Mouse (Mus musculus) lung, embryonic 16.5 days (tissue): ENCODE results near the gene Reck. TPM values are rescaled to one million over a fixed set of nuclear protein-coding genes. Genes with fewer than 3 reads are reported as not detected.

Source experiments
- ATAC-seq: fragments of 200-750 bp; cut with Nextera tagmentation; 2 replicates; pipeline ENCODE4 v1.8.0; 2017; ENCODE audit warnings: low read depth, mild to moderate bottlenecking, moderate library complexity
- H3K27ac ChIP-seq: fragments of 300-500 bp; sonication (generic); 2 replicates; pipeline ENCODE4 v1.5.1; 2014; ENCODE audit warnings: mild to moderate bottlenecking, control low read depth, low read length
- H3K27me3 ChIP-seq: fragments of 300-500 bp; sonication (generic); 2 replicates; pipeline ENCODE4 v1.6.1; 2014; ENCODE audit warnings: low read depth, low read length, mixed read lengths; ENCODE audit not compliant: control insufficient read depth, insufficient read depth
- H3K36me3 ChIP-seq: fragments of 300-500 bp; sonication (generic); 2 replicates; pipeline ENCODE4 v1.6.1; 2014; ENCODE audit warnings: low read length; ENCODE audit not compliant: control insufficient read depth, insufficient read depth
- H3K4me1 ChIP-seq: fragments of 300-500 bp; sonication (generic); replicated peaks from 2 replicates; pipeline ENCODE4 v1.6.1; 2014; ENCODE audit warnings: low read length, mixed read lengths; ENCODE audit not compliant: control insufficient read depth, insufficient read depth
- H3K4me2 ChIP-seq: fragments of 300-500 bp; sonication (generic); 2 replicates; pipeline ENCODE4 v1.6.1; 2014; ENCODE audit warnings: low read depth, low read length, control low read depth
- H3K4me3 ChIP-seq: fragments of 300-500 bp; sonication (generic); 2 replicates; pipeline ENCODE4 v1.5.1; 2014; ENCODE audit warnings: mild to moderate bottlenecking, low read length, control low read depth
- H3K9ac ChIP-seq: fragments of 300-500 bp; sonication (generic); 2 replicates; pipeline ENCODE4 v1.6.1; 2014; ENCODE audit warnings: low read length, control low read depth
- H3K9me3 ChIP-seq: fragments of 300-500 bp; sonication (generic); 2 replicates; pipeline ENCODE4 v1.6.1; 2016; ENCODE audit warnings: low read length; ENCODE audit not compliant: control insufficient read depth
- WGBS: fragments of 180-500 bp; shearing (Covaris S2); extraction: QIAGEN DNeasy Blood & Tissue Kit; methylation state at CpG from one replicate; pipeline ENCODE4 v1.1.7; 2014; 5-methylcytosine and 5-hydroxymethylcytosine counted together
- polyA plus RNA-seq: library from polyadenylated mRNA; unstranded; fragments of >200 nt; fragmentation: Nextera tagmentation; extraction: Ambion mirVana; gene quantifications from 2 replicates; pipeline ENCODE4 v1.2.1, GENCODE M21; 2015

The Reck gene
- polyA plus RNA-seq, 1 experiment from 2014 or later, result 24.1 TPM

DNA sequence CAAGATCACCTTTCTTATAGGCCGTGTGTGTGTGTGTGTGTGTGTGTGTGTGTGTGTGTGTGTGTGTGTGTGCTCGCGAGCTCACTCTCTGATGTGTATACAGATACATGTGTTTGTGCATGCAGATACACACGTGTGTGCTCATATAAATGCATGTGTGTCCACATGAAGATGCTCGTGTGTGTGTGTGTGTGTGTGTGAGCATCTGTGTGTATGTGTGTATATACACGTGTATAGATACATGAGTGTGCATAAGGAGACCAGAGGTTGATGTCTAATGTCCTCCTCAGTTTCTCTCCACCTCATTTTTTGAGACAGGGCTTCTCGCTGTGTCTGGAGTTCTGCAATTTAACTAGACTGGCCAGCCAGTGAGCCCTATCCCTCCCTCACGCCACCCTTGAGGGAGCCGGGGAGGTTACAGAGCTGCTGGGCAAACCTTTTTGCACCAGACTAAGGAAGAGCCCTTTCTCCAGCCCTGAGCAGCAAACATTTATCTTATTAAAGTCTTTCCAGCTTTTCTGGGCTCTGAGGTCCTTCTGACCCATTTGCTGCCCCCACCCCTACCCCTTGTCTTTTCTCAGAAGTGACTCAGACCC, 96.3 kb downstream of the Reck start:
- H3K4me3 ChIP-seq, result no peak overlapping the region; the same call in 1 of the 2 replicates
- peak overlapping the region; percentile 88 for H3K27ac ChIP-seq
- peaks cover 15% of the 10 kb centered on the region for H3K4me1 ChIP-seq
- H3K36me3 ChIP-seq, result no peaks in the 10 kb centered on the region
- peak overlapping the region; percentile 49 for H3K9ac ChIP-seq
- ATAC-seq, result peak; percentile 29
- H3K9me3 ChIP-seq, result no peaks in the 10 kb centered on the region
- WGBS, result 49% methylated on average over 9 of the region's 9 CpGs
- H3K27me3 ChIP-seq, result no peaks in the 10 kb centered on the region
- peak overlapping the region; percentile 48 for H3K4me2 ChIP-seq

DNA sequence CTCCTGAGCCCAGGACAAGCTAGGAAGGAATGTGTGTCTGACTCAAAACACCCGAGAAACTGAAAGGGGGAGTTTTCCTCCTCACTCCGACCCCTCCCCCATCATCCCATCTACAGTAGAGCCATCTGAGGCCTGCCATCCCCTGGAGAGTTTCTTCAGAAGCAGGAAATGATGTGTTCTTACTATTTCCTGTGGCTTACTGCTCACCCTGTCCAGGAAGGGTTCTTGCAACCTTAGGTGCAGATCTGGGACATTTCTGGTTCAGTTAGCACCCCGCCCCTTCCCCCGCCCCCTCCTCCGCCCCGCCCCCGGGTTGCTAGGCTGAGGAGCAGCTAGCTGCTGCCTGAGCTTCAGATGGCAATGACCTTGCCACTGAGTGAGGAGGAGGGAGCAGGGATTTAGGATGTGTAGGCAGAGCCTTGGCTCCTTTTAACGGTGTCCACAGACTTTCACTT, 96.8 kb downstream of the Reck start:
- H3K4me1 ChIP-seq, result peaks cover 15% of the 10 kb centered on the region
- H3K9ac ChIP-seq, result peak overlapping the region; percentile 49
- no peaks in the 10 kb centered on the region for H3K27me3 ChIP-seq
- peak; percentile 86 for ATAC-seq
- H3K9me3 ChIP-seq, result no peaks in the 10 kb centered on the region
- H3K4me3 ChIP-seq, result no peak overlapping the region; the same call in 1 of the 2 replicates
- peak overlapping the region; percentile 48 for H3K4me2 ChIP-seq
- 3% methylated on average over 8 of the region's 8 CpGs for WGBS
- no peaks in the 10 kb centered on the region for H3K36me3 ChIP-seq
- peak overlapping the region; percentile 88 for H3K27ac ChIP-seq

DNA sequence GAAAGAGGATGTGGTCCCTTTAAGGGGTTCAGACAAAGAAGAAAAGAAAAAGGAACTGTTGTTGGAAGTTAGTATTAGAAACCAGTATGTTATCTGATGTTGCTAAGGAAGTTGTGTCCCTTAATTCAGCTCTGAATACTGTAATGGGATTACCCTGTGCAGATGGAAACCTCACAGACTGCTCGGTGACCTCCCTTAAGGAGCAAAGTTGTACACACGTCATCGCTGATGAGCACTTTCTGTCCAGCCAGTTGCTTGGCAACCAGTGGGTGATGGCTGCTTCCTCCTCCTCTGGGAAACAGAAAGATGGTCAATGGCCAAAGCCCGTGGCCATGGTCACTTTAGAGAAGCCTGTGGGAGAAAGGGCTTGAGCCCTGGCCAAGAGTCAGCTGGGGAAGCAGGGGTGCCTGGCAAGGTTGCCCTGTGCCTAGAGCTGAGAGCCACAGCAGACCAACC, 98.2 kb downstream of the Reck start:
- no peak for ATAC-seq
- Histone ChIP-seq H3K4me1 (peaks cover 17% of the 10 kb centered on the region), H3K9me3 (no peaks in the 10 kb centered on the region), H3K36me3 (no peaks in the 10 kb centered on the region), H3K27ac (no peak overlapping the region), H3K9ac (no peak overlapping the region), H3K4me3 (no peak overlapping the region), H3K4me2 (no peak overlapping the region), H3K27me3 (no peaks in the 10 kb centered on the region)
- 47% methylated on average over 4 of the region's 4 CpGs for WGBS

DNA sequence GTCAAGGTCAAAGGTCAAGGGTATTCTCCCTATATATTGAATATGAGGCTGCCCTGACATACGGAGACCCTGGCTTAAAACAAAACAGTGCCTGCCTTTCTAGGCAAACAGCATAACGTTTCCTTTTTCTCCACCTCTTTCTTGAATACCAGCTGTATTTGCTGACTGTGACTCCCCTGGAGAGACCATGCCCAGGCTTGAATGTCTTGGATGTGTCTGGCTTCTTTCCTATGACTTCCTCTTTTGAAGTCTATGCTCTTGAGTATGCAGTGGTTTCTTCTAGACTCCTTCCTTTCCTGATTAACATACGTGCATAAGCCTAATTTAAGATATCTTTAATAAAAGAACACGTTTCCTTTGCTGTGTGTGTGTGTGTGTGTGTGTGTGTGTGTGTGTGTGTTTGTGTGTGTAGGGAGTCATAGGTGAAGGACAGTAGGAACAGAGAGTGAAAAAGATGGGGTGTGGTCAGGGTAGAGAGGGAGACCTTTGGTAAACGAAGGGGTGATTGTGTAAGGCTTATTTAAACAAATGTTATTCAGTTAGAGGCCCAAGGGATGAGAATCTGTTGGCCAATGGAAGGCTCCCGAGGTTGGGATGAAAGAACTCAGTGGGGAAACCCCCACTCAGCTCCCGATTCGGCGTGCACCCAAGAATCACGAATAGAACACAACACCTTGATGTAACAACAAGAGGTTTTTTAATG, 99.7 kb downstream of the Reck start:
- no peak for ATAC-seq
- Histone ChIP-seq H3K36me3 (no peaks in the 10 kb centered on the region), H3K9me3 (no peaks in the 10 kb centered on the region), H3K27ac (no peak overlapping the region), H3K9ac (no peak overlapping the region), H3K4me2 (no peak overlapping the region), H3K4me1 (peaks cover 28% of the 10 kb centered on the region), H3K27me3 (no peaks in the 10 kb centered on the region), H3K4me3 (no peak overlapping the region)
- 64% methylated on average over 10 of the region's 10 CpGs for WGBS

DNA sequence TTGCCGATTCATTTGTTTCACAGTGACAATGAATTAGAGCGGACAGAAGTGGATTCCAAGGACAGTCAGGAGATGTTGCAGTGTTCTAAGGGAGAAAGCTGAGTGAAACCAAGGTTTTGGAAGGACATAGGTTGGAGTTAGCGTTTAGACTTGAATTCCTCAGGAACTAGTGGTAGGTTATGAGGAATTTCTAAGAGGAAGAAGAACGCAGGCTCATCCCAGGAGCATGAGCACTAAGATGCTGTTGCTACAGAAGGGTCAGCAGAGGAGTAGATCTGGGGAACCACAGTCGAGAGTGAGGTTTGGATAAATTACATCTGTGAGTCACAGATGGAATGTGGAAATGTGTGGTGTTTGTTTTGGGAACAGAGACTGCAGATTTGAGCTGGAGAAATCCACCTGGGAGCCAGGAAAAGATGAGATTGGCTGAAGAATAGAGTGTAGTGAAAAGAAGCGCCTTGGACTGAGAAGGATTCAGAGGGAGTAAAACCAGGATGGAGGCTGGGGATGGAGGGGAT, 101.0 kb downstream of the Reck start:
- H3K4me2 ChIP-seq, result no peak overlapping the region
- WGBS, result 70% methylated on average over 6 of the region's 6 CpGs

DNA sequence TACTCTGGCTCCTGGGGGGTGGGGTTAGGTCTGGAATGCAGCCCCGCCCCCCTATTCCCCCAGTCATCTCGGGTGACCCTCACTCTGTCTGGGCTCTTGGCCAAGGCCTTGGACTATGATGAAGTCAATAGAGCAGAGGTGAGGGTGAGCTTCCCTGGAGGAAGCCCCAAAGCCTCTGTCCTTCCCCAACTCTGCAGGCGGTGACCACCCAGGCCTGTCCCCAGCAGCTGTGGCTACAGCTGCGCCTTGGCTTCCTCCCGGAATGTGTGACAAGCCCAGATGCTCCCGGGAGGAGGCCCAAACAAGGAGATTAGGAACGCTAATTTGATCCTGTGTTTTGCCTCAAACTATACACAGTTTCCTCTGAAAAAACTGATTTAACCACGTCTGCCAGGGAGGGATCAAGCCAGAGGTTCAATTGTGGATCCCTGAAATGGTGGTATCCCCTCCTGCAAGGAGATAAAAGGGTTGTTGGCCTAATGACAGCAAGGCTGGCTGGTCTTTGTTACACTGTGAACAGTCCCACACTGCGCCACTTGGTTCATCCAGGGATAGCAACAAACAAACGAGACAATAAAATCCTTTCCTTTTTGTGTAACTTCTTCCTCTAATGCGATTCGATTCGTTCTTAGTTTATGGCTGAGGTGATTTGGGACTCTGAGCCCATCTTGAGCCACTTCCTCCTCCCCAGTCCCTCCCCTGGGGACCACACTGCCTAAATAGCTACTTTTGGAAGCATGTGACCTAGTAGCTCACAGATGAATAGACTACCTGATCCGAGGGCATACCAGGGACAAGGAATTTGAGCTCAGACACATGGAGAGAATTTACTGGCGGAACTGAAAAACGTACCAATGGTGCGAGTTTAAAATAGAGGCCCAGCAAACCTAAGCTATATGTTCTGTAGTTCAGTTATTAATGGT, 103.5 kb downstream of the Reck start:
- no peaks in the 10 kb centered on the region for H3K36me3 ChIP-seq
- H3K4me3 ChIP-seq, result no peak overlapping the region
- no peaks in the 10 kb centered on the region for H3K27me3 ChIP-seq
- 40% methylated on average over 17 of the region's 17 CpGs for WGBS
- peaks cover 19% of the 10 kb centered on the region for H3K4me1 ChIP-seq
- peak overlapping the region; percentile 83 for H3K27ac ChIP-seq
- H3K9me3 ChIP-seq, result no peaks in the 10 kb centered on the region
- H3K9ac ChIP-seq, result no peak overlapping the region
- H3K4me2 ChIP-seq, result no peak overlapping the region
- peak; percentile 85 for ATAC-seq

More for the DNA sequence above, 101.0 kb downstream of the Reck start:
- Histone ChIP-seq H3K36me3 (no peaks in the 10 kb centered on the region), H3K4me1 (peaks cover 28% of the 10 kb centered on the region), H3K27ac (no peak overlapping the region), H3K4me3 (no peak overlapping the region), H3K9ac (no peak overlapping the region), H3K9me3 (no peaks in the 10 kb centered on the region), H3K27me3 (no peaks in the 10 kb centered on the region)
- ATAC-seq, result no peak

DNA sequence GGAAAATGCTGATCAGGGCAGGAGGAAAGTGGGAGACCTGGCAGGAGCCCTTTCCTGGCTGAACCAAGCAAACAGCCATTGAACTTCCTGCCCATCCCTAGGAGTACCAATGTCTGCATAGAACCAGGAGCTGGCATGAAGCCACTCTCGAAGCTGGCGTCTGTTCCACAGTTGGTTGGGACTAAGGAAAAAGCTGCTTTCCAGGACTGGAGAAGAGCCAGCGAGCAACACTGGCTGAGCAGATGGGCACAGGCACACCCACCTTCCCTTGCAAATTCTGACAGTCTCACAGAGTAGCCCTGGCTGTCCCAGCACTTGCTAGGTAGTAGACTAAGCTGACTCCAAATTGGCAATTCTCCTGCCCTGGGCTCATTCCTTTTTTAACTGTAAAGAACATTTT, 104.4 kb downstream of the Reck start:
- H3K9me3 ChIP-seq, result no peaks in the 10 kb centered on the region
- H3K9ac ChIP-seq, result no peak overlapping the region
- ATAC-seq, result no peak
- H3K4me2 ChIP-seq, result no peak overlapping the region
- no peaks in the 10 kb centered on the region for H3K27me3 ChIP-seq
- peaks cover 19% of the 10 kb centered on the region for H3K4me1 ChIP-seq
- no peaks in the 10 kb centered on the region for H3K36me3 ChIP-seq
- no peak overlapping the region for H3K27ac ChIP-seq
- WGBS, result 53% methylated on average over 3 of the region's 3 CpGs
- H3K4me3 ChIP-seq, result no peak overlapping the region

DNA sequence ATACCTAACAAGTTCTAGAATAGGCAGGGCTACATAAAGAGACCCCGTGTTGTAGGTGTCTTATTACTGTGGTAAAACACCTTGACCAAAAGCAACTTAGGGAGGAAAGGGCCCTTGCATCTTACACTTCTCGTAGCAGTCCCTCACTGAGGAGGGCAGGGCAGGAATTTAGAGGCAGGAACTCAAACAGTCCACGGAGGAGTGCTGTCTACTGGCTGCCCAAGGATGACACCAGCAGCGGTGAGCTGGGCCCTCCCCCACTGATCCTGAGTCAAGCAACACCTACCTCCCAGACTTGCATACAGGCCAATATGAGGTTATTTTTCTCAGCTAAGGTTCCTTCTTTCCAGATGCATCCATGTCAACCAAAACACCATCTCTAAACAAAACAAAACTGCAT, 104.9 kb downstream of the Reck start:
- no peak for ATAC-seq
- no peaks in the 10 kb centered on the region for H3K36me3 ChIP-seq
- H3K27ac ChIP-seq, result no peak overlapping the region
- H3K27me3 ChIP-seq, result no peaks in the 10 kb centered on the region
- H3K9me3 ChIP-seq, result no peaks in the 10 kb centered on the region
- peaks cover 19% of the 10 kb centered on the region for H3K4me1 ChIP-seq
- no peak overlapping the region for H3K9ac ChIP-seq
- no peak overlapping the region for H3K4me2 ChIP-seq
- no peak overlapping the region for H3K4me3 ChIP-seq
- 69% methylated on average over 4 of the region's 4 CpGs for WGBS

DNA sequence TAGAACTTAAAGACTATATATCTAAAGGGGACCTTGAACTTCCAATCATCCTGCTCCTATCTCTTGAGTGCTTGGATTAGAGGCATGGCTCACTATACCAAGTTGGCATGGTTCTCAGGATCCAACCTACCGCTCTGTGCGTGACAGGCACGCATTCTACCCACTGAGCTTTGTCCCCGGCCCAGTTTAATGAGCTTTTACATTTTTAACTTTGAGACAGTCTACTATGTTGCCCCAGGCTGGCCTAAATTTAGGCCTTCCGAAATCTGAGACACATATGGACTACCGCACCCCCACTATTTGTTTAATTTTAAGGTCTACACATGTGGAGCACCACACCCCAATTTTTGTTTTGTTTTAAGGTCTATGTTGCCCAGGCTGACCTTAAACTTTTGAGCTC, 105.5 kb downstream of the Reck start:
- Histone ChIP-seq H3K9me3 (no peaks in the 10 kb centered on the region), H3K27ac (no peak overlapping the region), H3K4me1 (peaks cover 19% of the 10 kb centered on the region), H3K4me3 (no peak overlapping the region), H3K27me3 (no peaks in the 10 kb centered on the region), H3K36me3 (no peaks in the 10 kb centered on the region), H3K9ac (no peak overlapping the region), H3K4me2 (no peak overlapping the region)
- ATAC-seq, result no peak
- WGBS, result 95% methylated on average over 6 of the region's 6 CpGs
